In the genomic region with DNA sequence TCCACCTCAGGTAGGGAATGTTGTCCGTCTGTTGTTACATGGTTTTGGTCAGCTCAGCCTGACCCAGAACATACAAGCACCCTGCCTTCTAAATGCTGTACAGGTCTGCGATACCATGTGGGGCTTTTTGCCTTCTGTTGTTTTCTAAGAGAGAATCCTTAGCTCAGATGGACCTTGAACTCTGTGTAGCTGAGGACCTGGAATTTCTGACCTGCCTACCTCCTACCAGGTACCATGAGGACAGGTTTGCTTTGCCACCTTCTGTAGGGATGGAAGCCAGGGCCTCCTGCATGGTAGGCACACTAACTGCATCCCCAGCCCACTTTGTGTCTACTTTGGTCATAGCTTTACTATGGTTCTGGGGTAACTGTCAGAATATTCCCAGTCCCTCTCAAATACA, we compare ENCODE assay signal across 20 mouse cellular contexts. TPM values are rescaled to one million over a fixed set of nuclear protein-coding genes. Genes with fewer than 3 reads are reported as not detected.
"Had no signal": no experiment of that assay in that cellular context is flagged by ENCODE, and none has a peak within 500 bp of the region (broad histone marks: within the 10 kb centered on the region; RNA-seq: fewer than 3 reads in every experiment).

No protein-coding gene starts in this region.

- H3K4me2 ChIP-seq: lung, embryonic 14.5 days; midbrain, embryonic 12.5 days; neural tube, embryonic 13.5 days; neural tube, embryonic 15.5 days had no signal

- H3K9me3 ChIP-seq: midbrain, embryonic 12.5 days; neural tube, embryonic 13.5 days; neural tube, embryonic 15.5 days had no signal

- DNase-seq: lung, embryonic 14.5 days; lung, postnatal 10 days; lung, postnatal 4 days; midbrain, embryonic 14.5 days; retina, postnatal 1 day; right cerebral cortex, adult 18-20 months; right cerebral cortex, postnatal 25 days; right cerebral cortex, postnatal 4 days; spleen, adult 18-20 months; thymus, adult 18-20 months; thymus, postnatal 14 days; thymus, postnatal 36 days had no signal

- H3K9ac ChIP-seq: lung, embryonic 14.5 days; midbrain, embryonic 12.5 days; neural tube, embryonic 13.5 days; neural tube, embryonic 15.5 days had no signal

- H3K4me3 ChIP-seq: midbrain, embryonic 10.5 days; midbrain, embryonic 12.5 days; myocyte; neural tube, embryonic 13.5 days; neural tube, embryonic 15.5 days had no signal

- H3K27me3 ChIP-seq: midbrain, embryonic 12.5 days; neural tube, embryonic 13.5 days; neural tube, embryonic 15.5 days had no signal

- ATAC-seq: midbrain, embryonic 16.5 days had no signal

- H3K27ac ChIP-seq: midbrain, embryonic 10.5 days; midbrain, embryonic 12.5 days; neural tube, embryonic 13.5 days; neural tube, embryonic 15.5 days had no signal

RNA-seq across cellular contexts. Expression of a gene that starts 48.2 kb away (rescaled TPM):
- polyA plus RNA-seq: neural tube, embryonic 11.5 days; stomach, embryonic 14.5 days had no signal
